Mouse (Mus musculus) cerebral cortex, adult 2 months (tissue): ENCODE data around the gene Grip1.

Source experiments
- WGBS: fragments of 180-500 bp; shearing (Covaris S2); methylation state at CpG from one replicate; pipeline ENCODE4 v1.1.7; 2018; 5-methylcytosine and 5-hydroxymethylcytosine counted together

The Grip1 gene

DNA sequence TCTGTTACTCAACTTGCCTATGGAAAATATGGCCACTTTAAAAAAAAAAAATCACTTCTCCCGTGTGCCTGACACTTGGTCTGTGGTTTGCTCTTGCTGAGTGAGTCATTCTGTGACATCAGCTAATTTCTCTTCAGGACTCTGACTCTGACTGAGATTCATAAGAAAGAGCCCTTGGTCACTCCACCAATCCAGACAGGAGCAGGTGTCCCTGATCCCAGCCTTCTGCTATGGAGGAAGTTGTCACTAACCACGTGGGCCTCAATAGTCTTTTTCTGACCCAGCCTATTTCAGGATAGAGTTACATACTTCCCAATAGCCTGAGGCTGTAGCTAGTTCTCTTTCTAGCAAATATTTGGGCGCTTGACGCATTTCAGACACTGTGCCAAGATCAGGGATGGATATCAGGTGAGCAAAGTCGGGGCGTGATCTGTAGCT, 298.8 kb downstream of the Grip1 start:
- 85% methylated on average over 6 of the region's 6 CpGs for WGBS

DNA sequence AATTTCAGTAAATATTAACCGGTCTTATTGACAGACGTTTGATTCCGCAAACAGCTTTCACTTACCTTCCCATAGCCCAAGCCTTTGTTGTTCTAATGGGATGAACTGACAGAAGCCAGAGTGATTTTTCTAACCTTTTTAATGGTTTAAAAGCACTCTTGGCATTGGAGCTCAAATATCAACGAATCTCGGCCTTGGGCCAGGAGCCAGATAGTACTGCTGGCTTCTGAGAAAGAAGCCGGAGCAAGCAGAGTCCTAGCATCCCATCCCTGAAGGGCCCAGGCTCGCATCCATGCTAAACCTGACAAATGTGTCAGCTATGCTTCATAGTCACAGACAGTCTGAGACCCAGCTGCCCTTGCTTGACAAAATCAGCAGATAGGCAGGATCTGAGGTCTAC, 302.6 kb downstream of the Grip1 start:
- WGBS = 79% methylated on average over 7 of the region's 7 CpGs

DNA sequence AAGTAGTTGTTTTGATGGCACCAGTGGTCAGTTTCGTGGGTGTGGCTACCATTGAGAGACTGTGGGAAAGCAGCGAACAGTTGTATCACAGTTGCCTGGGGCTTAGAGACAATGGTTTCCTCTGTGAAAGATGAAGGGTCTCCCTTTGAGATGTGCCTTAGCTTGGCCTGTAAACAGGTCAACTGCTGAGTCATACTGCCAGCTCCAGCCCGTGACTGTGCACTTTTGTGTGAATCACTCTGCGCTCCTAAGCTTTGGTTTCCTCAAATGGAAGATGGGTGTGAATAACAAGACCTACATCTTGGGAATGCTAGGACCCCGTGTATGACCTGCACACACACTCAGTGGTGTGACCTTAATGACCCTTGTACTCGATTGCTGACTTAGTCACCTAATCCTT, 303.6 kb downstream of the Grip1 start:
- 91% methylated on average over 6 of the region's 6 CpGs for WGBS

DNA sequence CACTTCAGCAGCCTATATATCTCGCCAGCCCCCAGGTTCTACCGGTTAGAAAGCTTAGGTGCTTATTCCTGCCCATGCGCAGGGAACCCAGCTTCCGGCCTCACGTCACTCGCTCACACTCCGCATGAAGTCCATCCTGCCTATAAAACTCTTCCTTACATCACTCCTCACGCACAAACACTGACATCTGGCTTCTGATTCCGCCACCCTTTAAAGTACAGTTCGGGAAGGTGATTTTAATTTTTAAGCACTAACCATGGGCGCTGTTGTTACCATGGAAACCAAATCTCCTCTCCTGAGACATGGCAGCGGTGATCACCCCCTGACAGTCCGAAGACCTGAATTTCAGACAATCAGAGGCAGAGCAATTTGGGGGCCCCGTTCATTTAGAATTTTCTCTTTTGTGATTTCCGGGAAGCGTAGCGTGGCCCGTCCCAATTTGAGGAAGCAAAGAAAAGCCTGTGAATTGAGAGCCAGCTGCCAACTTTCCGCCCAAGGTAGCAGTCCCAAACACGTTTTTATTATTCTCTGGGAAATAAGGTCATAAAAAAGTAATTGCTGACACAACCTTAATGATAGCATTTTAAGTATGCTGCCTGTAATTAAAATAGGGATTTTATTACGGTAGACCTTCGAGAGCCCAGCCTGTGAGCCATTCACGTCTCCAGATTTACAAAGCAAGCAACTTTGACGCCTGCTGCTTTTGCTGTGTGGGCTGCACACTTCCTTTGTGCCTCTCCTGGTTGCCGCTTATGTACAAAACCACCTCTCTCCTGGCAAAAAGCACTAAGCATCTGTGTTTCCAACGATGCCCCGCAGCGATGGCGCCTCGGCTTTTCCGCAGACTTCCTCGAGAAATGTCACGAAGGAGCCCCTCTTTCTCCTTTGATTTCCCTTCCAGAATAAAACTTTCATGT, 308.1 kb downstream of the Grip1 start:
- 46% methylated on average over 33 of the region's 33 CpGs for WGBS

DNA sequence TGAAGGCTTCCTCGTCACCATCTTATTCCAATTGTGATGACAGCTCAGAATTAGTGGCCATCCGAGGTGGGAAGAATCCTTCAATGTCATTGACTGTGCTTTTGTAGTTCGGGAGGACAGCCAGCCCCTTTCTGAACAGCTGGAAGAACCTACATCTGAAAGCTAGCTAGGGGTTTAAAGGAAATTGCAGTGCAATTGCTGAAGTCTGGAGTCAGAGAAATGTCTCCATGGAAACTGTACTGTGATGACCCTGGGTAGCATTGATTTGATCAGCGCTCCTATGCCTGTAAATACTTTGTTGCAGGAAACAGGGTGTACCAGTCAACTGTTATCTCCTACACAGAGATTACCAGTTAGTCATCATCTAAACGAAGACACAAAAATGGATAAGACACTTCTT, 325.2 kb downstream of the Grip1 start:
- WGBS = 61% methylated on average over 5 of the region's 5 CpGs

DNA sequence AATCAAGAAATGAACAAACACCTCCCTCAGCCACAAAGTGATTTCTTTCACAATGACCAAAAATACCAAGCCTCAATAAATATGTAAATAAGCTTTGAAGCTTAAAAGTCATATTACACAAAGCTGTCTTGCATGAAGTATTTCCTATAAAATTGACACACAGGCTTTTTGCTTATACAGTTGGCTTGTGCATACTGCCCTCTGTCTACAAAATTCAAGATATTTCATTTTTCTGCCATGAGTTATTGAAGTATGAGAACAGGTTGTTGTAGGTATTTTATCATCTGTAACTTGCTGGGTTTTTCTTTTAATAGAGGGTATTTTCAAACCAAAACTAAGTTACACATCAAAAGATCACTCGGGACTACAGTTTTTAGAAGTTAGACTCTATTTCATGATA, 326.0 kb downstream of the Grip1 start:
- 72% methylated on average over 1 of the region's 1 CpGs for WGBS

DNA sequence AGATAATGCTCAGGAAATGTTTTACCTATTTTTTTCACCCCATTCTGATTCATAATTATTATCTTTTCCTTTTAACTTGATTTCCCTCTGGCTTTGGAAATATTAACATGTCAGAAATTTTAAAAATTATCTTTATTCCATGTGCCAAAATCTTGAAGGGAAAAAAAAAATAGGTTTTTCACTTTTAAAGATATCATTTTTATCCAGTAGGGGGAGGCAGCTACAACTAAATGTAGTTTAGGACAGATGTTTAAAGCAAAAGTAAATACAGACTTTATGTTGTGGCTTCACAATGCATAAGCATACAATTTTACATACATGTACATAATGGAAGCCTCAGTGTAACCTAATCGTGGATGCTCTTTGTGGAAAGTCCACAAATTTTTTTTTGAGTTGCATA, 336.9 kb downstream of the Grip1 start:
- WGBS = 70% methylated on average over 1 of the region's 1 CpGs

DNA sequence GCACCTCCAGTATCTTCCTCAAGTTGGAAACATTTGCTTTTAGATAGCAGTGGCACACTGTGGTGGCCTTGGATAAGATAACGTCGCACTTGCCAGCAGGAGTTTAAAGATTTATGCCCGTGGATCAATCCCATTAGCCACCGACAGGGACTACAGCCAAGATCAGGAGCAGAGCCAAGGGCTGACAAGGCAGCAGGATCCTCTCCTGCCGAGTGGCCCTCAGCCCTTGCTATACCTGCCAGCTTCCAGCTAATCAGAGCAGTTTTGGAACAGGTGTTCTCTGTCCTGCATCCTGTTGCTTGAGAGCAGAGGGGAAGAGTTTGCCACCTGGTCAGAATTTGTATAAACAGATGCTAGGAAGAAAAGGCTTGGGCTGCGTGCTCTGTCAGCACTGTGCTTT, 348.8 kb downstream of the Grip1 start:
- 56% methylated on average over 6 of the region's 6 CpGs for WGBS

DNA sequence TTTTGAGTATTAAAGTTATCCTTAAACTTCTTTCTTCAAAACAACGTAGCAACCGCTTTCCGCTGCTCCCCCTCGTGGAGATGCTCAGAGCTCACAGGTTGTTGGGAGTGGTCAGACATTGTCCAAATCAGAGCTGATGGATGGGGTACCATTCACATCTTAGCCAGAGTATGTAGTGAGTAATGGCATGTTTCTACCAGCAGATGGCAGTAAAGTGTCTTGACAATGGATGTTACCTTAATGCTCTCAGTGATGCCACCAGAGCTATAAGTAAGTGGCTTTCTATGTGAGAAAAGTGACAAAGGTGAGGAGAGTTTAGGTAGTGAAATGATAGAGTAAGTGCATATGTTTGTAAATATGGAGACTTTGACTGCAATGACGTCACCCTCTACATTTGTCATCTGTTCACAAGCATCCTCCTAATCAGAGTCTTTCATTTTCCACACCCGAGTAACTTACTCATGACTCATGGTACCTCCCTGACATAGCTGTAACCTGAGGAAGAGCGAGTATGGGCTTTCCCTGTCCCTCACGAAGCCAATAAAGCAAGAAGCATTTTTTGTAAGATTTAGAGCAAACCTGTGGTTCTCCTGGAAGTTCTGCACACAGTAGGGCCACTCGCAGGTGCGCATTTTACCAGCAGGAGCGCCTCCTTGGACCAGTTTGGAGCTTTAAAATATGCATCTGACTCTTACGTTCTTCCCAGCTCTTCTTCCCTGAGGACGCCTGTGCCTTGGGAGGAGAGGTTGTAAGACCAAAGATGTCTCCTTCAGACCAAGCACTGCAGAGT, 350.2 kb downstream of the Grip1 start:
- 49% methylated on average over 13 of the region's 13 CpGs for WGBS

DNA sequence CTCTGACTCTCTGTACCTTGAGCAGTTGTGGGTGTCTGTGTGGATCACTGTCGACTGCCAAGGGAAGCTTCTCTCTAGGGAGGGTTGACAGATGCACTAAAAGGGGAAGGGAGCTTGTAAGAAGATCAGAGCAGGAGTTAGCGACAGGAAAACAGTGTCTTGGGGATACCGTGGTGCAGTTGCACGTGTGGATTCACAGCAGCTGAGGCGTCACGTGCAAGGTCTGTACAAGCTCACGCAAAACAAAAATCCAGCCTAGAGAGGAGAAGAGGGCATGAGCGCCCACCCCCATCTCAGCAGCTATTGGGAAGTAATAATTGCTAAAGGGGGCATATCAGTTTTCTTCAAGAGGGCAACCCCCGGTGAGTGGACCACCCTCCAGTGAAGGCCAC, 350.8 kb downstream of the Grip1 start:
- 76% methylated on average over 9 of the region's 9 CpGs for WGBS

DNA sequence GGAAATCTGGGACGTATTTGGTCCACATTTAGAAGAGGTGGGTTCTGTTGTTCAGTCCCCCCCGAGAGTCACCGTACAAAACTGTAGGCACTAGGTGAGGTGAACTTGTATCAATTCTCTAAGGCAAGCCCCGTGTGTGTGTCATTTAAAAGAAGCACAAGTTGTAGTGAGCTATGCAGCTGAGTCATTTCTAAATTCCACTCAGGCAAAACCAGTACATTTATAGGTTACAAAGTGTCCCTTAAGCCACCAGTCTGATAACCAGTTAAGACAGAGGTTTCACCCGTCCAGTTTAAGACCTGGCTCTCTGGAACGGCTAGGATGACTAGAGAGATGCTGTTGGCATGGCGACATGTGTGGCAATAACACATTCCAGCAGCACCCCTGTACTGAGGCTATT, 351.5 kb downstream of the Grip1 start:
- 77% methylated on average over 7 of the region's 7 CpGs for WGBS

DNA sequence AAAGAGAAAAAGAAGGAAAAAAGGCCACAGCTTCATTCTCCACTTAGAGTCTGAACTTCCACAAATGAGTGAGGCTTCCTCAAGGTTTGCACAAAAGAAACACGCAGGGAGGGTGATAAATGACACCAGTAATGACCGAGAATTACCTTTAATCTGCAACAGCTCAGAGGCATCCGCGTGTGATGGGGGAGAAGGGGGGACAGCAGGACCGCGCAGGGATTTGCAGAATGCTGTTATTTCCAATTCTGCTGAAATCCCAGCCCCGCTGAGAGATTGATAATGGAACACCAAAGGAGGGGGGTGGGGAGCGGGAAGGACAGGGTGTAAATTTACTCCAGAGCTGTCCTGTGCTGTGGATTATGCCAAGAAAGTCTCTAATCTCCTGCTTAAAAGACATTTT, 352.5 kb downstream of the Grip1 start:
- WGBS = 68% methylated on average over 8 of the region's 8 CpGs

DNA sequence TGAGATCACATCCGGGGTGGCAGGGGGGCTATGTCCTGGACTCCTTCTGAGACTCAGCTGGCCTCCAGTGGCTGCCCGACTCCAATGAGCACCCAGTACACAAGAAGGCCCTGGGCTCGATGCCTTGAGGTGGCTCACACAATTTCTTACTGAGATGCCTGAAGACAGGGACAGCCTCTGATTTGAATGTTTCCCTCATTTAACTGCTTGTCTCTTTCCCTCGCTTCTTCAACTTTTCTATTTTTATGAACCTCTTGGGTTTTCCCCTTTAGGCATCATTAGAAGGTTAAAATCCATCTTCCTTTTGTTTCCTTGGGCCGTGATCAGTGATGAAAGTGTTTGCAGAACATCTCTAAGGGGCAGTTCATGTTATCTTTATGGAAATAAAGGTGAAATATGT, 354.8 kb downstream of the Grip1 start:
- WGBS = 92% methylated on average over 5 of the region's 5 CpGs

DNA sequence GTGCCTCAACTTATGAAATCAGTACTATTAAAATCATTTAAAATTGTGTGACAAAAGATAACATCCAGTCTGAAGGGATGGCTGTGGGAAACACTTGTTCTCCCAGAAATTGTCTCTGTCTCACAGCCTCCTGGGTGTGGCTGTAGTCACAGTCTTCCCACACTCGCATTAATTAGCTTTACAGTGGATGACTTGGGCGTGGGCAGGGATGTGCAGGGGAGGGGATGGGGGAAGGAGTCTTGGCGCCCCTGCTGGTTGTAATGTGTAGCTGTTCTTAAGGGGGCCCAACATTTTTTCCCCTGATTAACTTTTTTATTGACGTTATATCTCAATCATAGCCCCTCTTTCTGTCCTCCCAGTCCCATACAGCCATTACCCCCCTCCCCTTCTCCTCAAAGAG, 360.5 kb downstream of the Grip1 start:
- 46% methylated on average over 4 of the region's 4 CpGs for WGBS

DNA sequence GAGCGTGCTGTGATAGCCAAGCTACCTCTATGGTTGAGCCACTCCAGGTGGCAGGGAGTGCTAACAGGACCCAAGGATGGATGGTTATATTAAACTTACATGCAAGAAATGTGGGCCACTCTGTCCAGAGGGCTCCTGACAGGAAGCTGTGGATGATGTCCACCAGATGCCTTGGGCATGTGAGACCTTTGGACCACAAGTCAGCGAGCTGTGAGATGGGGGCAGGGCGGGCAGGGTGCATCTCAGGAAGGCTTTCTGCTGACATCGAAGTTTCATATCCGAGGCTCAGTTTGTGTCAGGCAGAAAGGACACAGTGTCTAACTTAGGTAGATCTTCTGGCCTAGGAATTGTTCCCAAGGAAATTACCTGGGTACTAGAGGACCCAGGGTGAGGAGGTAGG, 362.4 kb downstream of the Grip1 start:
- WGBS = 80% methylated on average over 5 of the region's 5 CpGs

DNA sequence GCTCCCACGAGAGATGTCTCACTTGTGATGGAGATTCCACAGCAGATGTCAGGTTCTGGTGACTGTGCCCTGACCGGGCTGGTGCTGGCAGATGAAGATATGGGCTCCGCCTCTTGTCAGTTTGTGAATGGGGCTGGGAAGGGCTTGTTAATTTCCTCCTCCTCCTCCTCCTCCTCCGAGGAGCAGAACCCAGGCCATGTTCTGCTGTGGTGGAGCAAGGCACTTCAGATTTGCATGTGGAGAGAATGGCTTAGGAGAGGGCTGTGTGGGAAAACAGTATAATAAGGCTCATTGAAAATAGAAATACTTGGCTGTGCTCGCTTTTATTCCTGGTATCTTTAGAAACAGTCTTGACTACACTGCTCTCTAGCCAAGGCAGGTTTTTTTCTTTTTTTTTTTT, 364.8 kb downstream of the Grip1 start:
- 27% methylated on average over 5 of the region's 5 CpGs for WGBS

DNA sequence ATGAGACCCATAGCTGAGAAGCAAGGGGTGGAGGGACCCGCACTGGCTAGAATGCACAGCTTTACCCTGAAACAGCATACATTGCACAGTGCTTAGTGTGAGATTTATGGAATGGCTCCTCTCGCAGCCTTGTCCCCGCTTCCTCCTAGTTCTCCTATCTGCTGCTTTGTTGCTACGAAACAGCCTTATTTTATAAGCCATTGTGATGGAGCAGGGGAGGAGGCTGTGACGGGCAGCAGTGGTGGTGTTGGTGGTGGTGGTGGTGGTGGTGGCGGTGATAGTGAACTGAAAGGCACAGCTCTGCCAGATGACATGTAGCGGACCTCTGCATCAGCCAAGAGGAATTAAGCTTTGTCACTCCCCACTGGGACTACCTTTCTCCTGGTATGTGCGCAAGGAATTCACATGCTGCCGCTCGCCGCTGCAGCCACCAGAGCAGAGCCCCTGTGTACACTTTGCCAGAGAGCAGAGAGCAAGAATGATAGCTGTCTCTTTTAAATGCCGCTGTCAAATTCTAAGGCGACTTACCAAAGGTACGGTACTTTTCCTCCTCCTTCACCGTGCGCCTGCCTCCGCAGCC, 365.6 kb downstream of the Grip1 start:
- 18% methylated on average over 17 of the region's 17 CpGs for WGBS

DNA sequence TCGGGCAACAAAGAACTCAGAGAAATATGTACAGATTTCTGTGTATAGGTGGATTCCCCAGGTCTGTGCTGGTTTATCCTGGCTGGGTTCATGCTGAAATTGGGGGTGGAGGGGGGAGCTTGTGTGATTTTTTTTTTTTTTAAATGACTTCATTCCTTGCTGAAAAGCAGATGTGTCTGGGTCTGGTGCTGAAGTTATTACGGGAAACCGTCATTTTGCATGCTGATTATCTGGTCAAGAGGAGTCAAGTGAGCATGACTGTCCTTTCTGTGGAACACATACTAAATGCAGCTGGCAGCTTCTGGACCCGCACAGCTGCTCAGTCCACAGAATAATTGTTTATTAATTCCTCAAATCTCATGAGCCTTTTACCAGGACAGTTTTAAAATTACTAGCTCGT, 366.1 kb downstream of the Grip1 start:
- WGBS = 17% methylated on average over 5 of the region's 5 CpGs

DNA sequence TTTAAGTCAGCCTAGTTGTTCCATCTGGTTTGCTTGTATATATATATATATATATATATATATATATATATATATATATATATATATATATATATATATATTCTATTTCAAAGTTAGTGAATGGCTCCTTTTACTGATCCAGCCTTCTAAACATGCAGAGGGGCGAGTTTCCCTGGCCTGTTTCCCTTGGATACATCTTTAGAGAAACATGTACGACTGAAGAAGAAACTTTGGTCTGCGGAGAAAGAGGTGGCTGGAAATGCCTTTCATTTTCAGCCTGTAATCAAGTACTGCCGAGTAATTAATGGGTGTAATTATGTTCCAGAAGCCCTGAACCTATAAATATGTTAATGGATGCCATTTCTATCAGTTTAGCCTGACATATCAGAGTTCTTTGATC, 366.8 kb downstream of the Grip1 start:
- 53% methylated on average over 4 of the region's 4 CpGs for WGBS

DNA sequence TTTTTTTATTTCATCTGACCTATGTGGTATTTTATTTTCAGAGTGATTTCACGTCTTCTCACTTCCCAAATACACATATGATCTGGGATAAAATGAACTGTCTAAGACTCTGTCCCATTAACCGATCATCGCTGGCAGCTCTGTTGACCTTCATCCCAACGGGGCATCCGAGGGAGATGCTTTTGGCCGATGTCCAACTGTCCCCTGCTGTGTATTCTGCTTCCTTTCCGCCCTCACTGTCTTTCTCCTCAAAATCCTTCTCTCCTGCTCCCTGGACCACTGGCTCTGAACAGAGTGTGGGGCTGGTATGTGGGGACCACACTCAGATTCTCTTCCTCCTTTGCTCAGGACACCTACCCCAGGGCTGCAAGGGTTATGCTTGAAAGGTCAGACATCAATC, 370.1 kb downstream of the Grip1 start:
- WGBS = 62% methylated on average over 7 of the region's 7 CpGs

DNA sequence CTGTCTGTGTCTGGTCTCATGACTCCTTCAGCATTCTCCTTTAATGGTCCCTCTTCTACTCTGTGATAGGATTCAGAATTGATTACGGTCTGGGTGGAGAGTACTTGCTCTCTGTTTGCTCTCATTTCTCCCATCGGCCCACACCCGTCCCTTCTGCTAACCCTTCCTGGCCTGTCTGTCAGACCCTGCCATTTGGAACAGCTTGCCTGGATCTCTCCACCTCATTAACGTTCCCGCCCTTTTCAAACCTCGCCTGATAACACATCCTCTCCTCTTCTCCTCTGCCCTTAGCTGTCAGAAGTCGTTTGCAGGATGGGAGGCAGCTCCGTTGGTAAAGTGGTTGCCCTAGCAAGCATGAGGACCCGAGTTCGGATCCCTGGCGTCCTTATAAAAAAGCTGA, 370.9 kb downstream of the Grip1 start:
- 84% methylated on average over 11 of the region's 11 CpGs for WGBS

DNA sequence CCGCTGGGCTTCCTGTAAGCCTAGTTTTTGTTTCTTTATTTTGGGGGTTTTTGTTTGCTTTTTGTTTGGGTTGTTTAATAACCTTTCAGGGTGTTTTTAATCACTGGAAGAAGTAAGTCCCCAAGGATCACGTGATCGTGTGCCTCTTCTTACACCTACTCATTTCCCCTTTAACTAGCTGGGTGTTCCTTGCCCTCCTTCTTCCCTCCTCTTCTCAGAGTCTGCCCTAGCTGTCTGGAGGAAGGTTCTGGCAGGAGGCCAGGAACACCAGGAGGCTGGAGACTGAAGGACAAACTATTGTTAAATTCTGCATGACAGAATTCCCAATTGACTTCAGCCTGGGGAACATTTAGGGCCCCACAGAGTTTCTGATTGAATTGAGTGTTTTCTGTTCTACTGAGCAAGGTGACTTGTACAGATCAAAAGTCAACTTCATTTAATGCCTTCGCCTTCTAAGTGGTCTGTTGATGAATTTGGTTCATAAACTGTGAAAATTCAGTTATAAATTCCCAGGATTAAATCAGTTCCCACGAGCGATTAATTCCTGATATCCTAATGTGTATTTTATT, 376.8 kb downstream of the Grip1 start:
- 67% methylated on average over 6 of the region's 6 CpGs for WGBS
